Mouse (Mus musculus) stomach, embryonic 15.5 days (tissue): Measurements from ENCODE around the gene Mafg. TPM values are rescaled to one million over a fixed set of nuclear protein-coding genes. Genes with fewer than 3 reads are reported as not detected.

Experiments used
- ATAC-seq: fragments of 200-750 bp; cut with Nextera tagmentation; 2 replicates; pipeline ENCODE4 v1.8.0; 2017; ENCODE audit warnings: low read depth, moderate number of reproducible peaks, moderate TSS enrichment; ENCODE audit not compliant: insufficient read depth, low FRiP score
- H3K27ac ChIP-seq: fragments of 300-500 bp; sonication (generic); 2 replicates; pipeline ENCODE4 v1.5.1; 2015; ENCODE audit warnings: mild to moderate bottlenecking, inconsistent platforms
- H3K27me3 ChIP-seq: fragments of 300-500 bp; sonication (generic); replicated peaks from 2 replicates; pipeline ENCODE4 v1.6.1; 2015; ENCODE audit warnings: inconsistent platforms
- H3K36me3 ChIP-seq: fragments of 300-500 bp; sonication (generic); 2 replicates; pipeline ENCODE4 v1.6.1; 2015; ENCODE audit warnings: inconsistent platforms
- H3K4me1 ChIP-seq: fragments of 300-500 bp; sonication (generic); 2 replicates; pipeline ENCODE4 v1.6.1; 2015; ENCODE audit warnings: inconsistent platforms
- H3K4me2 ChIP-seq: fragments of 300-500 bp; sonication (generic); 2 replicates; pipeline ENCODE4 v1.6.1; 2015; ENCODE audit warnings: mild to moderate bottlenecking, inconsistent platforms
- H3K4me3 ChIP-seq: fragments of 300-500 bp; sonication (generic); replicated peaks from 2 replicates; pipeline ENCODE4 v1.5.1; 2015; ENCODE audit warnings: inconsistent platforms
- H3K9ac ChIP-seq: fragments of 300-500 bp; sonication (generic); 2 replicates; pipeline ENCODE4 v1.6.1; 2015; ENCODE audit warnings: inconsistent platforms
- H3K9me3 ChIP-seq: fragments of 300-500 bp; sonication (generic); 2 replicates; pipeline ENCODE4 v1.6.1; 2016; ENCODE audit warnings: inconsistent platforms
- WGBS: fragments of 180-500 bp; shearing (Covaris S2); methylation state at CpG from one replicate; pipeline ENCODE4 v1.1.7; 2015; 5-methylcytosine and 5-hydroxymethylcytosine counted together
- polyA plus RNA-seq: library from polyadenylated mRNA; unstranded; fragments of >200 nt; fragmentation: Nextera tagmentation; extraction: Ambion mirVana; gene quantifications from 2 replicates; pipeline ENCODE4 v1.2.1, GENCODE M21; 2015

The Mafg gene
- polyA plus RNA-seq, 1 experiment from 2014 or later: 31.9 TPM

DNA sequence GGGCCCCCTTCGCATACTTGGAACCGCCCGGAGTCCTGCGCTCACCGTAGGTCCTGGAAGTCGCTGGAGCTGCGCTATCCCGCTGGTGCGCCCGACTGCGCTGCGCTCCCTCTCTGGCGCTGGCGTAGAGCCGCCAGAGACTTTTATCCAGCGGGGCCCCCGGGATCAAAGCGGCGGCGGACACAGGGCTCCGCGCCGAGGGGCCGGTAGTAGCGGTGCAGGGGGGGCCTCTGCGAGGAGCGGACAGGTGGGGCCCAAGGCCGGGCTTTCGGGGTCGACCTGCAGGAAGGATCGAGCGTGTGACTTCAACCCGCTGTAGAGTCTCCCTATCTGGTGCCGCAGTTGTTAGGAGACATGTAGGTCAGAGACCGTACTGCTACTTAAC, 27.7 kb upstream of the Mafg start, which contains the start of gene Notum:
TSS of gene Notum (minus strand) at position 100 of the 385 bp plus-strand sequence.
- no peaks in the 10 kb centered on the region for H3K36me3 ChIP-seq
- H3K27me3 ChIP-seq: peaks cover 68% of the 10 kb centered on the region
- ATAC-seq: no peak
- H3K27ac ChIP-seq: no peak within 1 kb of the TSS
- H3K9me3 ChIP-seq: no peaks in the 10 kb centered on the region
- no peak within 1 kb of the TSS; the same call in 1 of the 2 replicates for H3K9ac ChIP-seq
- peak within 1 kb of the TSS; percentile 46 for H3K4me3 ChIP-seq
- 2% methylated on average over 35 of the region's 35 CpGs for WGBS
- peak within 1 kb of the TSS; percentile 82 for H3K4me2 ChIP-seq
- H3K4me1 ChIP-seq: peaks cover 22% of the 10 kb centered on the region

DNA sequence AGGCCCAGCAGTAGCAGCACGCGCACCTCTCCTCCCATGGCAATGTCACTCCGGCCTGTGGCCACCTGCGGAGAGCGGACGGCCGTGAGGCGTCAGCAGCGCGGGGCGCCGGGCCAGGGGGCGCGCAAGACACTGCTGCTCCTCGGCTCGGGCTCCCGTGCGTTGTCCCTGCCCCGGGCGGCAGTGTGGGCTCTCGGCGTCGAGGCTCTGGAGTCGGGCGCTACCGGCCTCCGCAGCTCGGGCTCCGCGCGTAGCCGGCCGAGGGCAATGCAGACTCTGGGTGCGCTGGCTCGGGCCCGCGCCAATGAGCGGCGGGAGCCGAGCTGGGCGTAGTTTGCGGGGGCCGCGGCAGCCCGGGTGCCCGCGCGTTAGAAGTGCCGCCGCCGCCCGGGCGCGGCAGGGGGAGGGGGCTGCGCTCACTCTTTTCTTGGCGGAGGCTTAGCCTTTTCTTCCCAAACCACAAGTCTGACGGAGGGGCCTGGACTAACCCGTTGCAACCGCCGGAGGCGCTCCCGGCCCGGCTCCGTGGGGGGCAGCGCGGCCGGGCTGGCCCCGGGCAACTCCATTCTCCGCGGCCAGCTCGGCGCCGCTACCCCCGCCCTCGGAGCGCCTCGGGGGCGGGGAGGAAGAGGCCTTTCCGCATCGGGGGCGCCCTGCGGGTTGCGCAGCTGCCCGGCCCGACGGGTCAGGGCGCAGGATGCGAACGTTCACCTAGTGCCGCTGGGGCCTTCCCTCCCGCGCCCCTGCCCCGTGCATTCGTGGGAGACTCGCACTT, 27.1 kb upstream of the Mafg start:
- peak overlapping the region; percentile 46 for H3K4me3 ChIP-seq
- no peak overlapping the region for H3K9ac ChIP-seq
- no peak overlapping the region for H3K27ac ChIP-seq
- under 1% methylated on average over 70 of the region's 95 CpGs for WGBS
- H3K27me3 ChIP-seq: peaks cover 68% of the 10 kb centered on the region
- ATAC-seq: peak; percentile 59; the same call in 1 of the 2 replicates
- H3K4me1 ChIP-seq: peaks cover 20% of the 10 kb centered on the region
- H3K36me3 ChIP-seq: no peaks in the 10 kb centered on the region
- H3K9me3 ChIP-seq: no peaks in the 10 kb centered on the region
- H3K4me2 ChIP-seq: peak overlapping the region; percentile 82

- H3K27ac ChIP-seq: no peak overlapping the region
- H3K27me3 ChIP-seq: peaks cover 68% of the 10 kb centered on the region
- peaks cover 18% of the 10 kb centered on the region for H3K4me1 ChIP-seq
- no peak overlapping the region for H3K9ac ChIP-seq
- no peaks in the 10 kb centered on the region for H3K9me3 ChIP-seq
- WGBS: 5% methylated on average over 44 of the region's 50 CpGs
- H3K4me3 ChIP-seq: peak overlapping the region; percentile 46
- no peaks in the 10 kb centered on the region for H3K36me3 ChIP-seq
- no peak for ATAC-seq
- peak overlapping the region; percentile 82 for H3K4me2 ChIP-seq
Observed at GRCm38 (mm10) chr11:120659509-120660300, 26.3 kb upstream of the Mafg start.

GRCm38 (mm10) chr11:120658876-120659410, 25.5 kb upstream of the Mafg start:
- peaks cover 18% of the 10 kb centered on the region for H3K4me1 ChIP-seq
- no peaks in the 10 kb centered on the region for H3K36me3 ChIP-seq
- no peak overlapping the region for H3K27ac ChIP-seq
- peak overlapping the region; percentile 46; the same call in 1 of the 2 replicates for H3K4me3 ChIP-seq
- no peak for ATAC-seq
- WGBS: 3% methylated on average over 24 of the region's 24 CpGs
- H3K9me3 ChIP-seq: no peaks in the 10 kb centered on the region
- peak overlapping the region; percentile 82 for H3K4me2 ChIP-seq
- H3K27me3 ChIP-seq: peaks cover 67% of the 10 kb centered on the region
- no peak overlapping the region for H3K9ac ChIP-seq

DNA sequence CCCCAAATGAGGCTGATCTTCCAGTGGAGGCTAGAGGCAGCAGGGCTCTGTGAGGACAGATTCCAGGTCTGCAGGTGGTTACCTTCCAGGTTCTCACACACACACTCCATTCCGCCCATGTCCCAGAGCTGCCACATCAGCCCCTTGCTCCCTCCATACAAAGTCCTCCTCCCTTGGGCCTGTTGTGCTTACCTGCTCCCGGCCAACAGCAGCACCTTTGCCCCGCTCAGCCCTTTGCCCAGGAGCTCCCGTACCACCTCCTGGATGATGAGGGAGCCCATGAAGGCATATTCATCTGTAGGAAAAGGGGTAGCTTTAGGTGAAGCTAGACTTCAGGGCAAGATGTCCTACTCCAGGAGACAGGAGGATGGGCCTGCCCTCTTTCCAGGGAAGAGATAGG, 23.9 kb upstream of the Mafg start:
- Histone ChIP-seq H3K4me2 (no peak overlapping the region), H3K27ac (no peak overlapping the region), H3K27me3 (peaks cover 58% of the 10 kb centered on the region), H3K9ac (no peak overlapping the region), H3K36me3 (no peaks in the 10 kb centered on the region), H3K4me3 (no peak overlapping the region), H3K4me1 (peaks cover 18% of the 10 kb centered on the region), H3K9me3 (no peaks in the 10 kb centered on the region)
- 78% methylated on average over 4 of the region's 4 CpGs for WGBS
- ATAC-seq: no peak

- no peak overlapping the region for H3K9ac ChIP-seq
- no peaks in the 10 kb centered on the region for H3K36me3 ChIP-seq
- H3K4me1 ChIP-seq: peaks cover 3% of the 10 kb centered on the region
- H3K4me3 ChIP-seq: no peak overlapping the region
- no peaks in the 10 kb centered on the region for H3K9me3 ChIP-seq
- no peak overlapping the region for H3K4me2 ChIP-seq
- 67% methylated on average over 3 of the region's 3 CpGs for WGBS
- H3K27ac ChIP-seq: no peak overlapping the region
- ATAC-seq: no peak
- H3K27me3 ChIP-seq: peaks cover 33% of the 10 kb centered on the region
Observed at GRCm38 (mm10) chr11:120654741-120655140, 21.3 kb upstream of the Mafg start.

GRCm38 (mm10) chr11:120651872-120652271, 18.5 kb upstream of the Mafg start:
- H3K4me2 ChIP-seq: no peak overlapping the region
- no peak overlapping the region for H3K27ac ChIP-seq
- peaks cover 7% of the 10 kb centered on the region; the same call in 1 of the 2 replicates for H3K27me3 ChIP-seq
- H3K36me3 ChIP-seq: no peaks in the 10 kb centered on the region
- no peak overlapping the region for H3K9ac ChIP-seq
- no peak for ATAC-seq
- 75% methylated on average over 3 of the region's 3 CpGs for WGBS
- no peak overlapping the region for H3K4me3 ChIP-seq
- no peaks in the 10 kb centered on the region for H3K9me3 ChIP-seq
- peaks cover 4% of the 10 kb centered on the region; the same call in 1 of the 2 replicates for H3K4me1 ChIP-seq

- Histone ChIP-seq H3K9me3 (no peaks in the 10 kb centered on the region), H3K27ac (no peak within 1 kb of the TSS), H3K36me3 (no peaks in the 10 kb centered on the region), H3K4me3 (peak within 1 kb of the TSS; percentile 28), H3K9ac (no peak within 1 kb of the TSS), H3K27me3 (no peaks in the 10 kb centered on the region), H3K4me2 (peak within 1 kb of the TSS; percentile 56), H3K4me1 (peaks cover 8% of the 10 kb centered on the region; the same call in 1 of the 2 replicates)
- no peak for ATAC-seq
- 5% methylated on average over 13 of the region's 13 CpGs for WGBS
Observed at GRCm38 (mm10) chr11:120648001-120648476, 14.6 kb upstream of the Mafg start, which contains the start of gene Myadml2. Gene Myadml2 (minus strand): TSS chr11:120648158.

DNA sequence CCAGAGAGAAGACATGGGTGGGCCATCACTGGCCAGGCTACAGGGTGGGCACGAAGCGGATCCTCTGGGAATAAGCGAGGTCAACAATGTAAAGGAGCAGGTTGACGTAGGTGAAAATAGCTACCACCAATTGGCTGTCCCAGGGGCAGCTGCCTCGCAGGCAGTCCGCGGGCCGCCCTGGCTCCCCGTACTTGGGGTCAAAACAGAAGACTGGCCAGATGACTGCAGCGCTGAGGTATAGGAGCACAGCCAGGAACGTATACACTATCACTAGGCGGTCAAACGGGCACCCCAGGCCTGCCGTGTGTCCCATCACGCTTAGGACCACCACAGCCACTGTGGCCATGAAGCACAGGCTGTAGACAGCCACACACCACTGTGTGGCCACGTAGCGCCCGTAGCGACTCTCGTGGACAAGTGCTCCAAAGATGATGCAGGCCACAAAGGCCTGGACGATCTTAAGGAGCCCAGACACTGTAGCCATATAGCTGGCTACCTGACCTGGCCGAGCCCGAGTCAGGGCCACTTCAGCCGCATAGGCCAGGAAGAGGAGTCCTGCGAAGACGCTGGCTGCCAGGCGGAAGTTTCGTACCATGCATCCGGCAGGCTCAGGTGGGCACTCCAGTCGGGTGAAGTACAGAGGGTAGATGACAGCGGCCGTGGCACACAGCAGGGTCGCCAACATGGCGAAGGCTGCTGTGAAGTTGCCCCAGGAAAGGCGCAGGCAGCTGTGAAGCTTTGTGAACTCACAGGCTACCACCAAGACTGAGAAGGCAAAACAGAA, 13.8 kb upstream of the Mafg start:
- 0 out of 2 replicates have a peak overlapping the region, but pooled peaks have one; percentile 56 for H3K4me2 ChIP-seq
- WGBS: 81% methylated on average over 35 of the region's 35 CpGs

DNA sequence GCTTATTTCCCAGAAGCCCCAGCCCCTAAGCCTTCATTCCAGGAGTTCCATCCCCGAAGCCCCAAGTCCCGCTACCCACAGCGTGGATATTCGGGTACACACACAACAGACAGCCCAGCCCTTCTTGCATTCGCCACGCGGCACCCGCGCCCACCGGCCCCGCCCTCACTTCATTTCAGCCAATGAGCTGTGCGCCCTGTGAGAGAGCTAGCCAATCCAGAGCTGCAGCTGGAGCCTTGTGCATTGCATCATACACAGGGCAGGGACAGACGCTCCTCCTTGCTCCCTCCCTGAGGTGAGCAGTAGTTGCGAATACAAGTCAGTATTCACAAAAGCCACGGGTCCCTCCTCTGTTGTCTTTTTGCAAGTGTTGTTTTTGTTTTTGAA, 10.2 kb upstream of the Mafg start, which contains the start of gene Pycr1:
TSS of gene Pycr1 (minus strand) at position 169 of the 387 bp plus-strand sequence.
- Histone ChIP-seq H3K4me3 (peak within 1 kb of the TSS; percentile 53), H3K9me3 (no peaks in the 10 kb centered on the region), H3K4me1 (peaks cover 14% of the 10 kb centered on the region; the same call in 1 of the 2 replicates), H3K36me3 (no peaks in the 10 kb centered on the region), H3K27me3 (no peaks in the 10 kb centered on the region), H3K4me2 (peak within 1 kb of the TSS; percentile 88), H3K27ac (peak within 1 kb of the TSS; percentile 27; the same call in 1 of the 2 replicates), H3K9ac (peak within 1 kb of the TSS; percentile 35; the same call in 1 of the 2 replicates)
- 2% methylated on average over 15 of the region's 15 CpGs for WGBS
- ATAC-seq: peak; percentile 99

More for the DNA sequence above, 13.8 kb upstream of the Mafg start:
- Histone ChIP-seq H3K9me3 (no peaks in the 10 kb centered on the region), H3K27me3 (no peaks in the 10 kb centered on the region), H3K9ac (no peak overlapping the region), H3K4me1 (peaks cover 14% of the 10 kb centered on the region; the same call in 1 of the 2 replicates), H3K36me3 (no peaks in the 10 kb centered on the region), H3K27ac (no peak overlapping the region), H3K4me3 (no peak overlapping the region)
- ATAC-seq: no peak
